Mouse (Mus musculus): ENCODE results near the gene Cnot3.

DNA sequence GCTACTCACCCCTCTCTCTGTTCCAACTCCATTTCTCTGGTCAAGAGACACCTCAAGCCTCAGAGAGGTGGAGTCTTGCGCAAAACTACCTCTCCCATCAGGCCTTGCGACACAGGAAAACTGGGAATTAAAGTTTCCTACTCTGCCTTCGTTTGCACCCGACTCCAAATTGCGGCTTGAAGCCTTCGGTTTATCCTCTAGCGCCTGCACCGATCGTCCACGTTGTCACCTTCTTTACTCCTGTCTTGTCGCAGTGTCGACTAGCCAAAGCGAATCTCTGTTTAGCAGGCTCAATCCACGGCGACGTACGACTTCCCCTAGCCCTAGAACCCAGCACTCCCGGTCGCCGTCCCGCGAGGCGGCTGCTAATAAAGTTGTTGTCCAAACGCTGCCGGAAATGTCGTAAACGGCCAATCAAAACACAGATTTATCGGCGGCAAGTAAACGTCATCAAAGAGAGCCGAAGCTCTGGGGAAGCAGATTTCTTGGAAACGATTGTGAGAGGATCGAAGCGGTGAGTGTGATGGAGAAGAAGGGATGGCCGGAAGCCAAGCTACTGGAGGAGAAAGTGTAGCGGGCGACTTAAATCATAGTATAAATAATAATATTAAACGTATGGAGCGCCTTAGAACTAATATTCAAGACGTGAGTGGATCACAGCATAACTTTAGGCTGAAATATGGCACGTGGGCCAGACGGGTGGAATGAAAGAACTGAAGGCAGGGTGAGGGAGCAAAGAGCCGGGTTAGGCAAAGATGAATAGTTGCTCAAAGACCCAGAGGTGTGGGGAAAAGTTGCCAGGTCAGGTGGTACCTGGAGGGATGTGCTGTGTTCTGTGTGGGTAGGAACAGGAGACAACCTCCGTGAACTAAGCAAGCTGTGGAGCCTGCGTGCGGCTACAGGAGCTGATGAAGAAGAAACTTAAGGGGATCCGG lies 15.3 kb upstream of the Cnot3 start, which contains the start of the genes Tfpt and Prpf31:
- TF ChIP-seq CTCF (IDR thresholded peaks at IDR 0.05; ENCODE audit: low read depth, low read length) = peak; percentile 25; the same call in 1 of the 2 replicates
- no peak for TF ChIP-seq POLR2A (IDR thresholded peaks at IDR 0.05; ENCODE audit: borderline replicate concordance, low read depth, low read length)

Data from bone marrow macrophage, adult 2 months (primary cell).